Mouse (Mus musculus) embryonic facial prominence, embryonic 11.5 days (tissue): ENCODE measurements around the gene Iqgap2. TPM values are rescaled to one million over a fixed set of nuclear protein-coding genes. Genes with fewer than 3 reads are reported as not detected.

Experiments
- ATAC-seq: fragments of 200-750 bp; cut with Nextera tagmentation; replicated peaks from 2 replicates; pipeline ENCODE4 v1.8.0; 2017; ENCODE audit warnings: low read depth; ENCODE audit not compliant: insufficient number of reproducible peaks, low FRiP score, low TSS enrichment
- DNase-seq: peaks from one replicate; pipeline ENCODE4 v3.0.0-alpha.2; 2015; ENCODE audit warnings: low spot score
- H3K27ac ChIP-seq: fragments of 300-500 bp; sonication (generic); replicated peaks from 2 replicates; pipeline ENCODE4 v1.5.1; 2014; ENCODE audit warnings: mild to moderate bottlenecking, low read depth, low read length, control low read depth
- H3K27me3 ChIP-seq: fragments of 300-500 bp; sonication (generic); 2 replicates; pipeline ENCODE4 v1.6.1; 2014; ENCODE audit warnings: mild to moderate bottlenecking, low read length, moderate library complexity, mixed read lengths; ENCODE audit not compliant: control insufficient read depth, insufficient read depth
- H3K36me3 ChIP-seq: fragments of 300-500 bp; sonication (generic); replicated peaks from 2 replicates; pipeline ENCODE4 v1.6.1; 2014; ENCODE audit warnings: low read depth, mild to moderate bottlenecking, low read length, moderate library complexity, mixed read lengths; ENCODE audit not compliant: control insufficient read depth, insufficient read depth
- H3K4me1 ChIP-seq: fragments of 300-500 bp; sonication (generic); 2 replicates; pipeline ENCODE4 v1.6.1; 2014; ENCODE audit warnings: low read length, mixed read lengths; ENCODE audit not compliant: control insufficient read depth, insufficient read depth
- H3K4me2 ChIP-seq: fragments of 300-500 bp; sonication (generic); 2 replicates; pipeline ENCODE4 v1.6.1; 2014; ENCODE audit warnings: low read depth, mild to moderate bottlenecking, control low read depth, low read length, moderate library complexity
- H3K4me3 ChIP-seq: fragments of 300-500 bp; sonication (generic); 2 replicates; pipeline ENCODE4 v1.5.1; 2014; ENCODE audit warnings: low read depth, low read length, control low read depth
- H3K9ac ChIP-seq: fragments of 300-500 bp; sonication (generic); replicated peaks from 2 replicates; pipeline ENCODE4 v1.6.1; 2014; ENCODE audit warnings: mild to moderate bottlenecking, control low read depth, low read length
- H3K9me3 ChIP-seq: fragments of 300-500 bp; sonication (generic); replicated peaks from 2 replicates; pipeline ENCODE4 v1.6.1; 2016; ENCODE audit warnings: mild to moderate bottlenecking, low read length, inconsistent platforms, mixed read lengths; ENCODE audit not compliant: control insufficient read depth
- WGBS: fragments of 180-500 bp; shearing (Covaris S2); extraction: QIAGEN DNeasy Blood & Tissue Kit; methylation state at CpG from one replicate; pipeline ENCODE4 v1.1.7; 2014; 5-methylcytosine and 5-hydroxymethylcytosine counted together
- polyA plus RNA-seq: library from polyadenylated mRNA; unstranded; fragments of >200 nt; fragmentation: Nextera tagmentation; extraction: Ambion mirVana; gene quantifications from 2 replicates; pipeline ENCODE4 v1.2.1, GENCODE M21; 2014

Gene Iqgap2
- polyA plus RNA-seq, 1 experiment from 2014 or later, result 16.3 TPM

GRCm38 (mm10) chr13:95890851-95891471 lies 761 bp downstream of the Iqgap2 start:
- peak; percentile 79 for DNase-seq
- Histone ChIP-seq H3K27ac (0 out of 2 replicates have a peak overlapping the region, but pooled peaks have one; percentile 65), H3K4me1 (0 out of 2 replicates have a peak, but pooled peaks cover 3% of the 10 kb centered on the region), H3K4me3 (peak overlapping the region; percentile 53), H3K9me3 (no peaks in the 10 kb centered on the region), H3K36me3 (no peaks in the 10 kb centered on the region), H3K4me2 (peak overlapping the region; percentile 96), H3K9ac (peak overlapping the region; percentile 66), H3K27me3 (no peaks in the 10 kb centered on the region)
- WGBS, result under 1% methylated on average over 33 of the region's 33 CpGs
- peak; percentile 51 for ATAC-seq

- 20% methylated on average over 8 of the region's 8 CpGs for WGBS
- 0 out of 2 replicates have a peak, but pooled peaks cover 3% of the 10 kb centered on the region for H3K4me1 ChIP-seq
- no peak for ATAC-seq
These were observed 1.7 kb downstream of the Iqgap2 start for GRCm38 (mm10) chr13:95889981-95890545.

DNA sequence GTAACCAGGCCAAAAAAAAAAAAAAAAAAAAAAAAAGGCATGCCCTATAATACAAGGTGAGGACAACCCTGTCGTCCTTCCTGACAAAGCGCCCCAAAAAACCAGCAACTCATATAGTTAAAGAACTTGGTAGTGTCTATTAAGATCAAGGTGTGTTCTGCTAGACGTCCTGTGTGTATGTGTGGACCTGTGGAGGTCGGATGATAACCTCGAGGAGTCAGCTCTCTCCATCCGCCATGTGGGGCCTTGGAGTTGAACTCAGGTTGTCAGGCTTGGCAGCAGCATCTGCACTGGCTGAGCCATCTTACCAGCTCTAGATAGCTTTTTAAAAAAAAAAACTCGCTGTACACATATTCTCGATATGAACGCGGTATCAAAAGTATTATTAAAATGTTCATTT lies 2.4 kb downstream of the Iqgap2 start:
- Histone ChIP-seq H3K27me3 (no peaks in the 10 kb centered on the region), H3K9me3 (no peaks in the 10 kb centered on the region), H3K27ac (no peak overlapping the region), H3K9ac (no peak overlapping the region), H3K4me2 (no peak overlapping the region), H3K36me3 (no peaks in the 10 kb centered on the region), H3K4me1 (0 out of 2 replicates have a peak, but pooled peaks cover 3% of the 10 kb centered on the region), H3K4me3 (no peak overlapping the region)
- DNase-seq (no peak), ATAC-seq (no peak)
- 86% methylated on average over 10 of the region's 10 CpGs for WGBS

More at GRCm38 (mm10) chr13:95889981-95890545, 1.7 kb downstream of the Iqgap2 start:
- Histone ChIP-seq H3K4me2 (peak overlapping the region; percentile 36), H3K36me3 (no peaks in the 10 kb centered on the region), H3K9ac (peak overlapping the region; percentile 25; the same call in 1 of the 2 replicates), H3K27ac (no peak overlapping the region), H3K27me3 (no peaks in the 10 kb centered on the region), H3K4me3 (no peak overlapping the region; the same call in 1 of the 2 replicates), H3K9me3 (no peaks in the 10 kb centered on the region)
- peak; percentile 41 for DNase-seq

GRCm38 (mm10) chr13:95888621-95889020 lies 3.1 kb downstream of the Iqgap2 start:
- H3K9me3 ChIP-seq, result no peaks in the 10 kb centered on the region
- H3K4me3 ChIP-seq, result no peak overlapping the region
- no peaks in the 10 kb centered on the region for H3K36me3 ChIP-seq
- ATAC-seq (no peak), DNase-seq (no peak)
- WGBS, result 86% methylated on average over 12 of the region's 12 CpGs
- H3K4me2 ChIP-seq, result no peak overlapping the region
- no peak overlapping the region for H3K27ac ChIP-seq
- 0 out of 2 replicates have a peak, but pooled peaks cover 3% of the 10 kb centered on the region for H3K4me1 ChIP-seq
- no peaks in the 10 kb centered on the region for H3K27me3 ChIP-seq
- H3K9ac ChIP-seq, result no peak overlapping the region

DNA sequence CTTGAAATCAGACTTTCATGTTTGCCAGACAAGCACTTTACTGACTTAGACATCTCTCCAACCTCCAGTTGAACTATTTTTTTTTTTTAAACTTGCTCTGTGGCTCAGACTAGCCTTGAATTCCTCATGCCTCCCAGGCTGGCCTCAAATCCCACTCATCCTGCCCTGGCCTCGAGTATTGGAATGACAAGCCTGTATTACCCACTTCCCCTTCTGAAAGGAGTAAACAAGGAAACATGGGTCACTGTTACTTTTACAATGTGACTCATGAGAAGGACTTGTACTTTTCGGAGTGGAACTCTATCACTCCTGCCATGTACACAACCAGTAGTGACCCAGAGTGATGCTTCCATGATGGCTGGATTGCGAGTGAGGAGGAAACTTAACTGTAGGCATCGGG lies 3.6 kb downstream of the Iqgap2 start:
- DNase-seq, result no peak
- H3K4me2 ChIP-seq, result no peak overlapping the region
- H3K27me3 ChIP-seq, result no peaks in the 10 kb centered on the region
- no peak overlapping the region for H3K27ac ChIP-seq
- ATAC-seq, result no peak
- H3K4me1 ChIP-seq, result 0 out of 2 replicates have a peak, but pooled peaks cover 3% of the 10 kb centered on the region
- no peaks in the 10 kb centered on the region for H3K36me3 ChIP-seq
- H3K9ac ChIP-seq, result no peak overlapping the region
- 79% methylated on average over 4 of the region's 4 CpGs for WGBS
- H3K4me3 ChIP-seq, result no peak overlapping the region
- no peaks in the 10 kb centered on the region for H3K9me3 ChIP-seq

DNA sequence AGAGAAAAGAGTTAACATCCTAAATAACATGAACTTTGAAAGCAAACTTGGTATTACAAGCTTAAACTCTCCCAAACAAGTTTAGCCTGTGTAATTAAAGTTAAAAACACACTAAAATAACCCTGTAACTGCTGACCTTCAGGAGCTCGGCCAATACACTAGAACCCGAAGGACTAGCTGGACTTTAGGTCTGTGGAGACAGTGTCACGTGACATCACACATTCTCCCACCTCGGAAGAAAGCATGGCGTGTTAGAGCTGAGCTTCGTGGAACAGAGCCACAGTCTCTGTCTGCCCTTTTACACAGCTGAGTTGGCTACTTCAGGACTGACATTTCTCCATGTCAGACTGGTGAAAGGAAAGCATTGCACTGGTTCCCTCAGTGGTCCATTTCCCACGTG lies 4.3 kb downstream of the Iqgap2 start:
- ATAC-seq, result no peak
- WGBS, result 84% methylated on average over 7 of the region's 7 CpGs
- H3K9ac ChIP-seq, result no peak overlapping the region

DNA sequence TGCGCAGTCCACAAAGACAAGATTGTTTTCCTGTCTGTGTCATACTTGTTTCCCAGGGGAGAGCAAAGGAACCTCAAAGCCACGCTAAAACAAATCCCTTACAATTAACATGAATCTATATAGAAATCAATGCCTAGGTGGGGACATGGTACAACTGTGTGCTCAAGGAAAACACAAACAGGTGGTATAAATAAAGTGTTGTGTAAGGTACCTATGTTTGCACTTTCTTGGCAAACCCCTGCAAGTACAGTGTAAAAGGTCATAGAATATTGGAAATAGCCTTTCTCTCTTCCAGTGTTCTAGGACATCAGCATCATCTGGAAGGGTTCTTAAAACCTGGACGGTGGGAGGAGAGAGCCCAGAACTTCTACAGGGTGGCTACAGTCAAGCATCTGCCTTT lies 7.3 kb downstream of the Iqgap2 start:
- ATAC-seq, result no peak
- 81% methylated on average over 3 of the region's 3 CpGs for WGBS
- H3K27me3 ChIP-seq, result no peaks in the 10 kb centered on the region
- H3K9me3 ChIP-seq, result no peaks in the 10 kb centered on the region
- DNase-seq, result no peak
- no peaks in the 10 kb centered on the region for H3K4me1 ChIP-seq
- H3K27ac ChIP-seq, result no peak overlapping the region
- no peak overlapping the region for H3K9ac ChIP-seq
- H3K4me2 ChIP-seq, result no peak overlapping the region
- no peaks in the 10 kb centered on the region for H3K36me3 ChIP-seq
- no peak overlapping the region for H3K4me3 ChIP-seq

More for the DNA sequence above, 4.3 kb downstream of the Iqgap2 start:
- Histone ChIP-seq H3K4me2 (no peak overlapping the region), H3K27me3 (no peaks in the 10 kb centered on the region), H3K4me3 (no peak overlapping the region), H3K36me3 (no peaks in the 10 kb centered on the region), H3K9me3 (no peaks in the 10 kb centered on the region), H3K27ac (no peak overlapping the region), H3K4me1 (0 out of 2 replicates have a peak, but pooled peaks cover 3% of the 10 kb centered on the region)
- DNase-seq, result no peak

DNA sequence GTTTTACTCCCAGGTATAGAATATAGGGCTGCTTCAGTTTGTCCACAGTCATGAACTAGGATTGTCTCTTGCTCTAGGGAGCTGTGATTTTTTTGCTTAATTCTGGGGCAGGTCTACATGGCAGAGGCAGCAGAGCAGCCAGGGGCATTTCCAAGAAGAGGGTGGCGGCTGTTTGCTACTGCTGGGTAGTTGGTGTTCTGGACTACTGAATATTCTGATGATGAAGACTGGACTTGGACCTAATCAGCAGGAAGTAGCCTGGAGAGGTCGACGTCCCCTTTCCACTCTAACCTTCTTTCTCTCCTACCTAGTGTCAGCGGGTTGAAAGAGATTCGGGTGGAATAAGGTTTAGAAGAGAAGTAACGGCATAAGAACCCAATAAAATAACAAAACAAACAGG lies 9.7 kb downstream of the Iqgap2 start:
- H3K9ac ChIP-seq, result no peak overlapping the region
- no peak overlapping the region for H3K4me3 ChIP-seq
- H3K4me2 ChIP-seq, result no peak overlapping the region
- 86% methylated on average over 6 of the region's 6 CpGs for WGBS
- H3K27ac ChIP-seq, result no peak overlapping the region
- no peaks in the 10 kb centered on the region for H3K9me3 ChIP-seq
- DNase-seq (no peak), ATAC-seq (no peak)
- no peaks in the 10 kb centered on the region for H3K4me1 ChIP-seq
- H3K27me3 ChIP-seq, result no peaks in the 10 kb centered on the region
- H3K36me3 ChIP-seq, result no peaks in the 10 kb centered on the region
